Mouse (Mus musculus): ENCODE results near the gene Dpp6.

Gene Dpp6

DNA sequence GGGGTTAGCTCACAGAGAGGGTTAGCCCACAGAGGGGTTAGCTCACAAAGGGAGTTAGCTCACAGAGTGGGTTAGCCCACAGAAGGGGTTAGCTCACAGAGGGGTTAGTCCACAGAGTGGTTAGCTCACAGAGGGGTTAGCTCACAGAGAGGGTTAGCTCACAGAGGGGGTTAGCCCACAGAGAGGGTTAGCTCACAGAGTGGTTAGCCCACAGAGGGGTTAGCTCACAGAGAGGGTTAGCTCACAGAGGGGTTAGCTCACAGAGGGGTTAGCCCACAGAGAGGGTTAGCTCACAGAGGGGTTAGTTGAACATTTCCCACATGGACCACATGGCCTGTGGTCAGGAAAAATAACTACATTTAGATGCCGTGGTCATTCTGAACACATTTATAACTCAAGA is 927.9 kb downstream of the Dpp6 start:
- DNase-seq (ENCODE audit: low spot score in 2 of 2), result no peak

DNA sequence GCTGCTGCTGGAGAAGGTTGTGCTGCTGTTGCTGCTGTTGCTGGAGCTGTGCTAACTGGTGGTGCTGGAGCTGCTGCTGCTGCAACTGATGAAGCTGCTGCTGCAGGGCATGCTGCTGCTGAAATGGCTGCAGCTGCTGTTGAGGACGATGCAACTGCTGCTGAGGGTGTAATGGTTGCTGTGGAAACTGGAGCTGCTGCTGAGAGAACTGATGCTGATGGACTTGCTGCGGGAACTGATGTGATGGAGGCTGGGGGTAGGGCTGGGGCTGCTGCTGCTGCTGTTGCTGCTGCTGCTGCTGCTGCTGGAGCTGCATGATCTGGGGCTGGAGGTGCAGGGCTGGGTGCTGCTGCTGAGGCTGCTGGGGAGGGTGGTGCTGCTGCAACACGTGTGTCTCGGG is 948.8 kb downstream of the Dpp6 start:
- DNase-seq (ENCODE audit: low spot score in 2 of 2), result no peak

DNA sequence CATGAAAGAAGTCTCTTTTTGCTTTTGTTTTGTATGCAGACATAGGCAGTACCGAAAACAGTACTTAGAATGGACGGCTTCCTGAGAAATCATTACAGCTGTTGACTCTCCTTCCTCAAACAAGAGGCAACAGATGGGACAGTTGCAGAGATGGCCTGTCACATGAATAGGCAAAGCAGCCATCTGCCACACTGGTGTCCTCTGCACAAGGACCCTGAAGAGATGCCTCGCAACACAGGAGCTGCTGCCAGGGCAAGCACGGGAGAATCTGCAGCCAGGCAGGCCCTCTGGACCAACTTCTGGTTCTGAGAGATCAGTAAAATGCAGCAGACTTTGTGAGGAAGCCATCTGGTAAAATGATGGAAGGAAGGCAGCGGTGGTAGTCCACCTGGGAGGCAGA is 950.9 kb downstream of the Dpp6 start:
- DNase-seq (ENCODE audit: low spot score in 2 of 2), result no peak

All from urinary bladder, postnatal 36 days (tissue).